Mouse (Mus musculus) spleen, postnatal 4 days (tissue): ENCODE measurements around the gene Dnaic1.

ENCODE experiments used
- DNase-seq, 2 experiments: peaks; one replicate each; pipeline ENCODE4 v3.0.0; 2022; ENCODE audit warnings: low spot score in 2 of 2

Dnaic1 gene

GRCm38 (mm10) chr4:41571490-41571889 lies 1.9 kb downstream of the Dnaic1 start:
- no peak for DNase-seq

DNA sequence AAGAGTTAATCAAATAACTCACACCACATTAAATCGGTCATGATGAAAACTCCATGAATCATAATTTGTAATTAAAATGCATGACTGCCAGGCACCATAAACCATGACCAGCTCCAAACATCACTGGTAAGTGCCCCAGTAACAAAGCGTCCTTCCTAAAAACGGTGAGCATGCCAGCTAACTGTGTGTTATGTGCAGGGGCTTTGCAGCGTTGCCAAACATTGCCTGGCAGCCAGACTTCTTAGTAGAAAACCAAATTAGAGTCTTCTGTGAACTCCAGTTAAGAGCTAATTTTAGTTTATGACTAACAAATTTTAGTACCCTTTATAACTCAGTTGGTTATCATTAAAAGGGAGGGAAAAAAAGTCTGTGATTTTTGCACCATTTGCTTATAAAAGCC lies 3.9 kb downstream of the Dnaic1 start:
- no peak for DNase-seq

DNA sequence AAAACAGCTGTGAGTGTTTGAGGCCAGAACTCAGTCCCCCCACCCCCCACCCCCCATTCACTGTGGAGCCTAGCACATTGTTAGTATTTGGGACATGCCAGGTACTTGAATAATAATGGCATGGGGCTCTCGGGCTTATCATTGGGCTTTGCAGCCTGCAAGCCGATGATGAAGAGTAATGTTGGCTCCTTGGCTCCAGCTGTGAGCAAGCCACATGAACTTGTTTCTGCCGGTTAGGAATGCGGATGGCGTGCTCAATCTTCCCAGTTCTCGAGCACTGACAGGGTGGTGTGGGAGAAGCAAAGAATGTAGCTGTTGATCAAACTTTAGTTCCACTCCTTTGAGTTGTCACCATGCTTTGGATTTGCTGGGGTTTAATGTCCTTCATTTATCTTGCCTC lies 6.3 kb downstream of the Dnaic1 start:
- no peak for DNase-seq

- no peak for DNase-seq
Observed at GRCm38 (mm10) chr4:41583353-41583752, 13.8 kb downstream of the Dnaic1 start.

- no peak for DNase-seq
Observed at GRCm38 (mm10) chr4:41602818-41603217, 33.2 kb downstream of the Dnaic1 start.

- DNase-seq, result no peak
Observed at GRCm38 (mm10) chr4:41604476-41605396, 35.2 kb downstream of the Dnaic1 start.

- no peak for DNase-seq
Observed at GRCm38 (mm10) chr4:41606784-41607183, 37.2 kb downstream of the Dnaic1 start.

DNA sequence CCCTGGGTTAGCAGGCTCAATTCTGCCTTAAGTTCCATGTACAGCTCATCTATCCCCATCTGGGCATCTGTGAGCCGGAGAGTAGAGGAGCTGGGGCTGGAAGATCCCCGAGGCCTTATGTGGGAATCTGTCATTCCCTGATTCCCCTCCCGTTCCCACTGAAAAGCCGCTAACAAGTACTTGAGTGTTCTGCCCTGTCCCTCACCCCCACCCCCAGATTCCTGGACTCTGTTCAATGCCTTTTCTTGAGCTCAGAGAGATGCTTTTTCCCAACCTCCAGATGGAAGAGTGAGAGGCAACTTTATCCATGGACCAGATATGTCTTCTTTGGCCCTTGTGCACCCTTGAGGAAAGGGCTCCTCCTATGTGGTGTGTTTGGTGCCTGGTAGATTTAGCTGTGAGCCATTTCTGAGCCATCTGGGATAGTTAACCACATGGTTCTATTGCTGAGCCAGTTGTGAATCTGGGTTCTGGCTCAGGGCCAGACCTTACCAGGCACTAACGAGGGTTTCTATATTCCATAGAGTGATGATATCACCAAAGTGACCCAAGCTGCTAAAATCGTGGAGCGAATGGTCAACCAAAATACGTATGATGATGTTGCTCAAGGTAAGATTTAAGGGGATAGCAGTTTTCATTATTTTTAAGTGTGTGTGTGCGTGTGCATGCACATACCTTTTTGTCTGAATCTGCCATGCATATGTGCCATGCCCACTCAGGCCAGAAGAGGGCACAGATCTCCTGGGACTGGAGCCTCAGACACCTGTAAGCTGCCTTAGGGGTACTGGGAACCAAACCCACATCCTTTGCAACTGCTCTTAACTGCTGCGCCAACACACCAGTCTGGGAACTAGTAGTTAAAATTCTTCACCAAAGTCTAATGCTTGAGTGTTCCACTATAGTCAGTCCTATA lies 40.4 kb downstream of the Dnaic1 start:
- DNase-seq, result no peak

DNA sequence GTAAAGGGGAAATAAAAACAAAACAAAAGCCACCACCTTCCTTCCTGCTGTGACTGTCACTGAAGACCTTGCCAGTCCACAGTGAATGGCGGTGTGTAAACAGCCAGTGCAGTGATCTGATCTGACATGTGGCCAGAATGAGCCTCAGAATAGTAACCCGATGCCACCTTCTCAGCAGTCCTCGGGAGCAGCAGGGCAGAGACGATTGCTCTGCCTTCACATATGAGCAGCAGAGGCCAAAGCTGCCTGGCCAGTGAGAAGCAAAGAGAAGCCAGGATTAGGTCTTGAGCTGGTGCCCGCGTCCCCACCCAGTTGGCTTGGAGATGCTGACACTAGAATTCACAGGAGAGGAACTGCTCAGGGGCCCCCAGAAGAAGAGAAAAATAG lies 41.0 kb downstream of the Dnaic1 start:
- no peak for DNase-seq

- no peak for DNase-seq
Observed at GRCm38 (mm10) chr4:41612166-41612565, 42.6 kb downstream of the Dnaic1 start.

DNA sequence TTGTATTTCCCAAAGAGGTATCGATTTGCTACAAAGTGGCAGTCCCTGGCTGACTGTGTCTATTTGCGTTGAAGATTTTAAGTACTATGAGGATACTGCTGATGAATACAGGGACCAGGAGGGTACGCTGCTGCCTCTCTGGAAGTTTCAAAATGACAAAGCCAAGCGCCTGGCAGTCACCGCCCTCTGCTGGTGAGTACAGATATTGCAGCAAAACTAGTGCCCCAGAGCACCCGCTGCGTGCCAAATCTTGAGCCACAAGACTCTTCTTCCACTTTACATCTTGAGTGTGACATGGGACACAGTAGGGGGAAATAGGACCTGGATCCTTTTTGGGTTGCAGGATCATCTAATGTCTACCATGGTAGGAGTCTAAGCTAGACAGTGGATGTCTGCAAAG lies 44.6 kb downstream of the Dnaic1 start:
- DNase-seq, result peak; percentile 57 to 85

- DNase-seq, result no peak
Observed at GRCm38 (mm10) chr4:41615661-41616599, 46.4 kb downstream of the Dnaic1 start.

- no peak for DNase-seq
Observed at GRCm38 (mm10) chr4:41618916-41619746, 49.6 kb downstream of the Dnaic1 start.

- DNase-seq, result no peak
Observed at GRCm38 (mm10) chr4:41622071-41622470, 52.5 kb downstream of the Dnaic1 start.

DNA sequence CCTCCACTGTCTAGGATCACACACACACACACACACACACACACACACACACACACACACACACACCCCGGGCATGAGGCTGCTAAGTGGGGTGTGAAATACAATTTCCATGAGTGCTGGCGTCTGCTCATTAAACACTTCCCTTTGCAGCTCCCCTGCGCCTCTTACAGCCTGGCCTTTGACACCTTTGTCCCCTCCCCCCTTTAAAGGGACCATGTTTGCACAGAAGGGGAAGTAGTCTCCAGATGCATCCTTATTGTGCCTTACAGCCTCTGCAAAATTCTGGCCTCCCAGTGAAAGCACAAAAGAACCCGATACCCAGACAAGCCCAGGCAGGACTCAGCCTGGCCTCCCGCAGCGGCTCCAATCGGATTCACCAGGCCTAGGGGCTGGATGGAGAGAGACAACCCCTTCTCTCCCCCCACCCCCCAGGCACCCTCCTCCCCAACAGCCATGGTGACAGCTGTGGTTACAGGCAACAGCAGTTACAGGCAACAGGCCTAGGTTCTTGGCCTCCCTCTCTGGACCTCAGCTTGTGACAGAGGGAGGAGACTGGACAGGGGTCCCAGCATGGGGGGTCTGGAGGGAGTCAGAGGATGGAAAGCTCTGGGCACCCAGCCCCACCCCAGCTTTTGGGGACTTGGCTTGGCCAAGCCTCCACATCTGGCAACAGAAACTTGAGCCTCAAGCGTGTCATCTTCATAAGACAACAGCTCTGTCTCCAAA lies 58.8 kb downstream of the Dnaic1 start:
- DNase-seq, result peak in 1 of 2 experiments; percentile 19

GRCm38 (mm10) chr4:41630196-41630595 lies 60.6 kb downstream of the Dnaic1 start:
- DNase-seq, result no peak

GRCm38 (mm10) chr4:41631390-41631789 lies 61.8 kb downstream of the Dnaic1 start:
- no peak for DNase-seq

DNA sequence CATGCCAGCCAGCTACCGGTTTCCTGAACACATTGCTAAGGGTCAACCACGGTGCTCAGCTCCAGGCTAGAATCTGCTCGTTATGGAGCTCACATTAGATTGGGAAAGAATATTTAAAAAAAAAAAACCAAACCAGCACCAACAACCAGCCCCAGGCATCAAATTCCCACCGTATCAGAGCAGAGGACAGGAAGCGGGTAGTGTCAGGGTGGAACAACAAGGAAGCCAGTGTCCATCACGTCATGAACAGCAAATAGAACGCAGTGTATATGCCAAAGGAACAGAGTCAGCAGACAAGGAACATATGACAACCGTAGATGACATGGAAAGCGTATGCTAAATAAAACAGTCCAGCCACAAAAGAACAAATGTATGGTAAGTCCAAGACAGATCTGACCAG lies 63.4 kb downstream of the Dnaic1 start:
- no peak for DNase-seq

GRCm38 (mm10) chr4:41634631-41635030 lies 65.1 kb downstream of the Dnaic1 start:
- no peak for DNase-seq

DNA sequence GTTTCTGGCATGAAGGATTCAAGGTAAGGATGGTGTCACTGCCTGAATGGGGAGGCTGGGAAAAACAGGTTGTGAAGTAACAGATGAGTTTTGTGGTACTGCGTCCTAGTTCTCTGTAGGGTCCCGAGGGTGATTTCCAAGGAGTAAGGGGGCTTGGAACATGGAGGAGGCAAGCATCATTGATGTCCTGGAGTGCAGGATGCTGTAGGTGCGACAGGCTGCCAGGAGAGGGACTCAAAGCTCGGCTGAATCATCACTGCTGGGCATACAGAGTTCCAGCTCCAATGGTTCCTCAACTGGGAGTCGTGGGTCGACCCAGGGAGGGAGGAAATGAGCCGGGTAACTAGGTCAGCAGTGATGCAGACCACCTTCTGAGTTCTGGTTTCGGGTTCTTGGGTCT lies 65.6 kb downstream of the Dnaic1 start:
- no peak for DNase-seq
